Mouse (Mus musculus): ENCODE data around the gene Gm4981. TPM values are rescaled to one million over a fixed set of nuclear protein-coding genes. Genes with fewer than 3 reads are reported as not detected.
"Not testable (repeated sequence)": the region's sequence is repeated elsewhere in the genome, so short reads cannot be mapped to it uniquely, and the experiment has no call there.

Gene Gm4981
- polyA plus RNA-seq, 1 experiment from 2014 or later = not detected

DNA sequence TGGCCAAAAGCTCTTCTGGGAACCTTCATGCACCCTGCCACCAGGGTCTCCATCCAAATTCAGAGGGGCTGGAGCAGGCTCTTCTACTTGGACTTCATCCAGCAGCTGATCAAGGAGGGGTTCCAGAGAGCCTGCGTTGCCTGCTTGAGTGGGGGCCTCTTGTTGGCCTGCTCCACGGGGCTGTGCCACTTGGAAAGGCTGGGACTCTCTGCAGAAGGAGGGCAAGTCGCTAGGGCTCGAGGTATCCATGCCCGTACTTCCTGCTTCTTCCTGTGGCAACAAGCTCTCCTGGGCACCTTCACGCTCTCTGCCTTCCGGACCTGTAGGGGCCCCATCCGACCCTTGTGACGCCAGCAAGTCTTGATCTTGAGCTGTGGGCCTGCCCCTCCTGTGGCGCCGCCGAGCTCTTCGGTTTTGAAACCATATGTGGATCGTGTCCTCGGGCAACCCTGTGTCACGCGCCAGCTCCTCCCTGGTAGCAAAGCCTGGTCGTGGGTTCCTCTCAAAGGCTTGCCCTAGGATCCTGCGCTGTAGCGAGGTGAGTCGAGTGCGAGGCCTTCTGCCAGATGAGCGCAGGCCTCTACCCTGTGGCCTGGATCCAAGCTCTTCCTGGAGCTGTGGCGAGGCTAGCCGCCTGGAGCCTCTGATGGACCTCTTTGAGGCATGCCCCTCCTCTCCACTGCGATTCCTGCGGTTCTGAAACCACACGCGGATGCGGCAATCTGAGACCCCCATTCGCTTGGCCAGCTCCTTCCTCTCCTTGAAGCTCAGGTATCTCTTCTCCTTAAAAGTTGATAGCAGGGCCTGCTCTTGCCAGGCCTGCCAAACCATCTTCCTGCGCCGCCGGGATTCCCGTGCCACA lies 4.5 kb downstream of the Gm4981 start:
- not testable (repeated sequence) for H3K36me3 ChIP-seq; H3K27me3 ChIP-seq (ENCODE audit: low read depth, poor library complexity, severe bottlenecking); H3K4me3 ChIP-seq; H3K4me1 ChIP-seq; H3K27ac ChIP-seq
- peak; percentile 81 for DNase-seq (ENCODE audit: low spot score)
- 87% methylated on average over 35 of the region's 35 CpGs for WGBS
- peaks cover 13% of the 10 kb centered on the region for H3K9me3 ChIP-seq (replicated peaks)

DNA sequence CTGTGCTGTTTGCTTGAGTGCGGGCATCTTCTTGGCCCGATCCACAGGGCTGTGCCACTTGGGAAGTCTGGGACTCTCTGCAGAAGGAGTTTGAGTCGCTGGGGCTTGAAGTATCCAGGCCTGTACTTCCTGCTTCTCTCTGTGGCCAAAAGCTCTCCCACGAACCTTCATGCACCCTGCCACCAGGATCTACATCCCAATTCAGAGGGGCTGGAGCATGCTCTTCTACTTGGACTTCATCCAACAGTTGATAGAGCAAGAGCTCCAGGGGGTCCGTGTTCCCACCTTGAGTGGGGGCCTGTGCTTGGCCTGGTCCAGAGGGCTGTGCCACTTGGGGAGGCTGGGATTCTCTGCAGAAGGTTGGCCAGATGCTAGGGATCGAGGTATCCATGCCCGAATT lies 5.4 kb downstream of the Gm4981 start:
- WGBS = 84% methylated on average over 5 of the region's 7 CpGs
- DNase-seq (ENCODE audit: low spot score) = peak; percentile 37
- H3K4me1 ChIP-seq; H3K4me3 ChIP-seq; H3K27ac ChIP-seq; H3K36me3 ChIP-seq; H3K27me3 ChIP-seq (ENCODE audit: low read depth, poor library complexity, severe bottlenecking): not testable (repeated sequence)
- H3K9me3 ChIP-seq (replicated peaks) = peaks cover 14% of the 10 kb centered on the region

DNA sequence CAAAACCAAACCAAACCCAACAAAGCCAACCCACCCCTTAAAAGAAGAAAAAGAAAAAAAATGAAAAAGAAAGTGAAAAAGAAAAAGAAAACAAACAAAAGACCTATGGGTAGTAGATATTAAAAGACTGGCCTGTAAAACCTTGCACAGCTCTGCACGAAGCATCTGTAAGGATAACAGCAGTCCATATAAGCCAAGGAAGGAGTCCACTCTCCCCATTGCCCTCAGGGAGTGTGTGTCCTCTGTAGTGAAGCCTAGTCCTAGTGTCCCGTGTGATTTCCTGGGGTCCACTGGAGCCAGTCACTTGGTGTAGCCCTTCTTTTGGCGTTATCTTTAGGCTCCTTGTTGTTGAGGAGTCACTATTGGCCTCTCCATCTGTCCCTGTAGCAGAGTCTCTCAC lies 6.5 kb downstream of the Gm4981 start:
- not testable (repeated sequence) for H3K36me3 ChIP-seq; H3K4me1 ChIP-seq; H3K4me3 ChIP-seq; H3K27me3 ChIP-seq (ENCODE audit: low read depth, poor library complexity, severe bottlenecking); H3K27ac ChIP-seq; DNase-seq (ENCODE audit: low spot score)
- WGBS = 58% methylated on average over 3 of the region's 3 CpGs
- peaks cover 14% of the 10 kb centered on the region for H3K9me3 ChIP-seq (replicated peaks)

- not testable (repeated sequence) for H3K27me3 ChIP-seq (ENCODE audit: low read depth, poor library complexity, severe bottlenecking); DNase-seq (ENCODE audit: low spot score); H3K4me1 ChIP-seq; H3K36me3 ChIP-seq; H3K4me3 ChIP-seq; H3K27ac ChIP-seq
- 90% methylated on average over 3 of the region's 6 CpGs for WGBS
- H3K9me3 ChIP-seq (replicated peaks) = peaks cover 17% of the 10 kb centered on the region
These were observed 8.7 kb downstream of the Gm4981 start for GRCm38 (mm10) chr10:58227798-58228197.

DNA sequence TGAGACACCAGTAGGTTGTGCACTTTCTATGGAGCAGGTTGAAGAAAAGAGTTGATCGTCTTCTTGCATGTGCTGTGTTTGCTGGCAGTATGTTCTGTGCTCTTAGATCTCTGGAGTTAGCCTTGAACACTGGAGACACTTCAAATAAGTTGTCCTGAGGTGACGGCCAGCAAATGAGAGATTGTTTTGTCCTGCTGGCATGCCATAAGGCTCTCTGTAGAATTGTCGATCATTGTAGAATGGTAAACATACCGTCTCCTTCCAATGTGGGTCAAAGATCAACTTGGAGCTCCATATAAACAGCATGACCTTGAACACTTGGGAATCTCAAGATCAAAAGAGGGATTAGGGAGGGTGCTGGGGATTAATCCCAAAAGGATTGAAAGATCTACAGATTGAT lies 10.1 kb downstream of the Gm4981 start:
- DNase-seq (ENCODE audit: low spot score) = peak; percentile 51
- WGBS = 76% methylated on average over 4 of the region's 4 CpGs

DNA sequence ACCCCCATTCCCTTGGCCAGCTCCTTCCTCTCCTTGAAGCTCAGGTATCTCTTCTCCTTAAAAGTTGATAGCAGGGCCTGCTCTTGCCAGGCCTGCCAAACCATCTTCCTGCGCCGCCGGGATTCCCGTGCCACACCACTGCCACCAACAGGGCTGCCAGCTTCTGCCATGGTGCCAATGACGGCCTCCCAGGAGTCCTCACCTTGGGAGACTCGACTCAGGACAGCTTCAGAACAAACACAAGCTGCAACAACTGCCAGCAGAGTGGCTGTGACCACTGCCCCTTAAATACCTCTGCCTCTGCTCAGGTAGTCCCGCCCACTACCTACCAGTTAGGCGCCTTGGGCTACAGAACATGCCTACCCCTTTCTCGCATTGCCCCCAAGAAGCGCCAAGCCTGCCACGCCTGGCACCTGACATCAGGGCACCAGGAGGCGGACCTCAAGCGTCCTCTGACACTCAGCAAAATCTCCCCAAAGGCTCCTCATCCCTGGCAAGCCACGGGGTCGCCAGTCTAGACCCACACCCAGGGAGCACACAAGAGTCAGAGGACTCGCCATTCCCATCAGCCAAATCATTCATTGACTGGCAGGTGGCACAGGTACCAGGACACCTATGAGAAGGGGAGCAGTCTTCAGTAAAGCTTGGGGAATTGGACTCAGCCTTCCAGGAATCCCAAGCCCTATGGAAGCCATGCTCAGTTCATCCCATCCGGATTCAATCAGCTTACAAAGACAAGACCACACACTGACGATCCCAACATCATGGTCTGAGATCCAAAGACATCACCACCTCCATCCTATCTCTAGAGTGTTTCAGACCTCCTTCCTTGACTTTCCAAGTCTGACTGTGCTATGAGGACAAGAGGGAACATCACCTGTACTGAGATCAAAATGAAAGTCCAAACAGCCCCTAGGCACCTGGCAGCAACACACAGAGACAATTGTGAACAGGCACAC lies 11.4 kb downstream of the Gm4981 start, which contains the start of gene AW822073:
Gene AW822073 (minus strand): TSS at position 104 of the 959 bp plus-strand sequence.
- H3K27me3 ChIP-seq (ENCODE audit: low read depth, poor library complexity, severe bottlenecking); H3K27ac ChIP-seq; H3K36me3 ChIP-seq; H3K4me3 ChIP-seq; H3K4me1 ChIP-seq: not testable (repeated sequence)
- peak; percentile 49 for DNase-seq (ENCODE audit: low spot score)
- H3K9me3 ChIP-seq (replicated peaks) = peaks cover 10% of the 10 kb centered on the region
- 87% methylated on average over 18 of the region's 18 CpGs for WGBS

More for the DNA sequence above, 10.1 kb downstream of the Gm4981 start:
- H3K4me1 ChIP-seq; H3K4me3 ChIP-seq; H3K36me3 ChIP-seq; H3K27me3 ChIP-seq (ENCODE audit: low read depth, poor library complexity, severe bottlenecking); H3K27ac ChIP-seq: not testable (repeated sequence)
- H3K9me3 ChIP-seq (replicated peaks) = peaks cover 10% of the 10 kb centered on the region

- DNase-seq (ENCODE audit: low spot score) = peak; percentile 70
- H3K9me3 ChIP-seq (replicated peaks) = peaks cover 10% of the 10 kb centered on the region
- not testable (repeated sequence) for H3K4me3 ChIP-seq; H3K27me3 ChIP-seq (ENCODE audit: low read depth, poor library complexity, severe bottlenecking); H3K36me3 ChIP-seq; H3K4me1 ChIP-seq; H3K27ac ChIP-seq
- 85% methylated on average over 31 of the region's 31 CpGs for WGBS
These were observed 12.3 kb downstream of the Gm4981 start for GRCm38 (mm10) chr10:58223972-58224805.

DNA sequence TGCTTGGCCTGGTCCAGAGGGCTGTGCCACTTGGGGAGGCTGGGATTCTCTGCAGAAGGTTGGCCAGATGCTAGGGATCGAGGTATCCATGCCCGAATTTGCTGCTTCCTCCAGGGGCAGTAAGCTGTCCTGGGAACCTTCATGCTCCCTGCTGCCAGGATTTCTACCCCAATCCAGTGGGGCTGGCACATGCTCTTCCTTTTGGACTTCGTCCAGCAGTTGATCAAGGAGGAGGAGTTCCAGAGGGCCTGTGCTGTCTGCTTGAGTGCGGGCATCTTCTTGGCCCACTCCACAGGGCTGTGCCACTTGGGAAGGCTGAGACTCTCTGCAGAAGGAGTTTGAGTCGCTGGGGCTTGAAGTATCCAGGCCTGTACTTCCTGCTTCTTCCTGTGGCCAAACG lies 13.3 kb downstream of the Gm4981 start:
- WGBS = 87% methylated on average over 4 of the region's 6 CpGs
- not testable (repeated sequence) for H3K4me3 ChIP-seq; H3K36me3 ChIP-seq; H3K27ac ChIP-seq; H3K27me3 ChIP-seq (ENCODE audit: low read depth, poor library complexity, severe bottlenecking); H3K4me1 ChIP-seq; DNase-seq (ENCODE audit: low spot score)
- peaks cover 10% of the 10 kb centered on the region for H3K9me3 ChIP-seq (replicated peaks)

DNA sequence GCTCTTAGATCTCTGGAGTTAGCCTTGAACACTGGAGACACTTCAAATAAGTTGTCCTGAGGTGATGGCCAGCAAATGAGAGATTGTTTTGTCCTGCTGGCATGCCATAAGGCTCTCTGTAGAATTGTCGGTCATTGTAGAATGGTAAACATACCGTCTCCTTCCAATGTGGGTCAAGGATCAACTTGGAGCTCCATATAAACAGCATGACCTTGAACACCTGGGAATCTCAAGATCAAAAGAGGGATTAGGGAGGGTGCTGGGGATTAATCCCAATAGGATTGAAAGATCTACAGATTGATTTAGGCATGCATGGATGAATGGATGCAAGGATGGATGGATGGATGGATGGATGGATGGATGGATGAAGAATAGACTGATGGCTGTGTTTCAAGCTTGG lies 14.9 kb downstream of the Gm4981 start:
- H3K4me1 ChIP-seq; DNase-seq (ENCODE audit: low spot score); H3K4me3 ChIP-seq; H3K27me3 ChIP-seq (ENCODE audit: low read depth, poor library complexity, severe bottlenecking); H3K9me3 ChIP-seq (replicated peaks); H3K27ac ChIP-seq; H3K36me3 ChIP-seq: not testable (repeated sequence)
- WGBS = 92% methylated on average over 2 of the region's 2 CpGs

DNA sequence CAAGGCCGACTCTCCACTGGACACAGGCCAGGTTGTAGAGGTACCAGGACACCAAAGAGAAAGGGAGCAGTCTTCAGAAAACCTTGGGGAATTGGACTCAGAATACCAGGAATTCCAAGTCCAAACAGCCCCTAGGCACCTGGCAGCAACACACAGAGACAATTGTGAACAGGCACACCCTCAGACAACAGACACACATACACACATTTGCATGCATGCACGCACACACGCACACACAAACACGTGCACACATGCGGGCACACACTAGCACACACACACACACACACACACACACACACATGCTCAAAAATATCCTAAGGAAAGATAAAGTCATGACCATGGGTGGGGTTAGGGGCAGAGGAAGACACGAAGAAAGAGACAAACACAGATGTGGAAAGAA lies 15.8 kb downstream of the Gm4981 start:
- WGBS = 85% methylated on average over 6 of the region's 6 CpGs
- DNase-seq (ENCODE audit: low spot score) = peak; percentile 45
- no peaks in the 10 kb centered on the region for H3K27me3 ChIP-seq (ENCODE audit: low read depth, poor library complexity, severe bottlenecking)

GRCm38 (mm10) chr10:58217366-58217765 lies 19.1 kb downstream of the Gm4981 start:
- Histone ChIP-seq H3K4me1 (no peaks in the 10 kb centered on the region), H3K9me3 (replicated peaks) (peaks cover 2% of the 10 kb centered on the region; the same call in 1 of the 2 replicates), H3K36me3 (no peaks in the 10 kb centered on the region), H3K27ac (no peak overlapping the region), H3K4me3 (no peak overlapping the region), H3K27me3 (ENCODE audit: low read depth, poor library complexity, severe bottlenecking) (no peaks in the 10 kb centered on the region)
- DNase-seq (ENCODE audit: low spot score) = peak; percentile 23
- WGBS = 82% methylated on average over 3 of the region's 3 CpGs

More for the DNA sequence above, 15.8 kb downstream of the Gm4981 start:
- H3K4me1 ChIP-seq = no peaks in the 10 kb centered on the region
- H3K9me3 ChIP-seq (replicated peaks) = peaks cover 6% of the 10 kb centered on the region
- no peaks in the 10 kb centered on the region for H3K36me3 ChIP-seq
- H3K4me3 ChIP-seq = no peak overlapping the region
- no peak overlapping the region for H3K27ac ChIP-seq

DNA sequence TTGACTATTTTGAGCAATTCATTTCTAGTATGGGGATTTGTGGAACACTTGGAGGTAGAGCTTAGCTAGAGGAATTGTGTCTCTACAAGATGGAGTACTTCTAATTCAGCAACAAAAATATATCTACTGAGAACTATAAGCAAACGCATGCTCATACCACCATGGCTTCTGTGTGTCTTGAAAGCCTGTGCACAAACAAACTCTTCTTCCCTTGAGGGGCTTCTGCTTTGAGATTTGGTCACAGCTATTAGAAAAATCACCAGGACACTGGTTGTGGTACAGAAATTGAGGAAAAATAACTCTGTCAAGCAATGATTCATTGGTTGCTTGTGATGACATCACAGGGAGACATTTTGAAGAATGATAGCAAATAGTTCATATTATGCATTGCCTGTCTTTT lies 21.1 kb downstream of the Gm4981 start:
- 91% methylated on average over 1 of the region's 1 CpGs for WGBS
- Histone ChIP-seq H3K36me3 (no peaks in the 10 kb centered on the region), H3K27me3 (ENCODE audit: low read depth, poor library complexity, severe bottlenecking) (no peaks in the 10 kb centered on the region), H3K4me3 (no peak overlapping the region), H3K4me1 (no peaks in the 10 kb centered on the region), H3K27ac (no peak overlapping the region), H3K9me3 (replicated peaks) (no peaks in the 10 kb centered on the region; the same call in 1 of the 2 replicates)
- DNase-seq (ENCODE audit: low spot score) = no peak
